Mouse (Mus musculus): ENCODE measurements around the gene Slc35e3. TPM values are rescaled to one million over a fixed set of nuclear protein-coding genes. Genes with fewer than 3 reads are reported as not detected.
"Not testable (repeated sequence)": the region's sequence is repeated elsewhere in the genome, so short reads cannot be mapped to it uniquely, and the experiment has no call there.

Slc35e3 gene
- total RNA-seq, 2 experiments from 2014 or later: 31.1 to 34.6 TPM

GRCm38 (mm10) chr10:117735396-117735795 lies 10.8 kb downstream of the Slc35e3 start:
- not testable (repeated sequence) for DNase-seq (ENCODE audit: low spot score in 2 of 2)

GRCm38 (mm10) chr10:117734104-117734852 lies 11.9 kb downstream of the Slc35e3 start:
- not testable (repeated sequence) for DNase-seq (ENCODE audit: low spot score in 2 of 2)

GRCm38 (mm10) chr10:117733626-117734025 lies 12.5 kb downstream of the Slc35e3 start:
- DNase-seq (ENCODE audit: low spot score in 2 of 2): not testable (repeated sequence)

- no peak for DNase-seq (ENCODE audit: low spot score in 2 of 2)
These were observed 13.1 kb downstream of the Slc35e3 start for GRCm38 (mm10) chr10:117732962-117733592.

- DNase-seq (ENCODE audit: low spot score in 2 of 2): no peak
These were observed 14.0 kb downstream of the Slc35e3 start for GRCm38 (mm10) chr10:117732184-117732583.

GRCm38 (mm10) chr10:117731244-117732101 lies 14.7 kb downstream of the Slc35e3 start:
- peak; percentile 35 to 54 for DNase-seq (ENCODE audit: low spot score in 2 of 2)

GRCm38 (mm10) chr10:117730637-117731203 lies 15.4 kb downstream of the Slc35e3 start:
- no peak for DNase-seq (ENCODE audit: low spot score in 2 of 2)

- DNase-seq (ENCODE audit: low spot score in 2 of 2): no peak
These were observed 16.0 kb downstream of the Slc35e3 start for GRCm38 (mm10) chr10:117730140-117730539.

- DNase-seq (ENCODE audit: low spot score in 2 of 2): no peak
These were observed 16.9 kb downstream of the Slc35e3 start for GRCm38 (mm10) chr10:117729139-117729814.

GRCm38 (mm10) chr10:117728574-117728973 lies 17.6 kb downstream of the Slc35e3 start:
- no peak for DNase-seq (ENCODE audit: low spot score in 2 of 2)

GRCm38 (mm10) chr10:117727518-117728110 lies 18.6 kb downstream of the Slc35e3 start:
- no peak for DNase-seq (ENCODE audit: low spot score in 2 of 2)

- no peak for DNase-seq (ENCODE audit: low spot score in 2 of 2)
These were observed 19.2 kb downstream of the Slc35e3 start for GRCm38 (mm10) chr10:117726888-117727385.

GRCm38 (mm10) chr10:117726350-117726749 lies 19.8 kb downstream of the Slc35e3 start:
- no peak for DNase-seq (ENCODE audit: low spot score in 2 of 2)

- DNase-seq (ENCODE audit: low spot score in 2 of 2): no peak
These were observed 20.5 kb downstream of the Slc35e3 start for GRCm38 (mm10) chr10:117725671-117726070.

- DNase-seq (ENCODE audit: low spot score in 2 of 2): no peak
These were observed 21.3 kb downstream of the Slc35e3 start for GRCm38 (mm10) chr10:117724804-117725361.

GRCm38 (mm10) chr10:117724136-117724718 lies 21.9 kb downstream of the Slc35e3 start:
- no peak for DNase-seq (ENCODE audit: low spot score in 2 of 2)

GRCm38 (mm10) chr10:117718161-117719119 lies 27.7 kb downstream of the Slc35e3 start:
- DNase-seq (ENCODE audit: low spot score in 2 of 2): peak; percentile 61 to 63

GRCm38 (mm10) chr10:117717583-117717982 lies 28.6 kb downstream of the Slc35e3 start:
- no peak for DNase-seq (ENCODE audit: low spot score in 2 of 2)

Data from layer of hippocampus, postnatal 10 days (tissue).